Mouse (Mus musculus): ENCODE results near the gene Olfr1504.
"Not testable (repeated sequence)": the region's sequence is repeated elsewhere in the genome, so short reads cannot be mapped to it uniquely, and the experiment has no call there.

Olfr1504 gene

DNA sequence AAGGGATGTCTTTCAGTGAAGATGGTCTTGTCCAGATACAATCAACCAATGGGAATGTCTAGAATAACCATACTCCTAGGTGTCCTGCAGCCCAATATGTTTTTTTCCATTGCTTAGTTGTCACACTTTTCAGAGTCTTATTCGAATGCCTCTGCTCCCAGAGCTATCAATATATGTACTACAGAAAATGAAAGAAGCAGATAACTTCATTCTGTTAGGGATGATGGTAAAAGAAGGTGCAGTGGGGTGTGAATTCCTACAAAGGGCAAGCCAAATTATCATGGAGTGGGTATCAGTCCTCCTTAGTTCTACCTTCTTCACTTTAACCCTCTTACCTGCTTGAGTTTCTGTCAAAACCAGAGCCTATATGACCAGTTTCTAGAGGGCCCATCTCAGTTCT, at the start of gene Olfr1504:
Olfr1504 (minus strand) TSS at position 101 of the 400 bp plus-strand sequence.
- DNase-seq: no peak

DNA sequence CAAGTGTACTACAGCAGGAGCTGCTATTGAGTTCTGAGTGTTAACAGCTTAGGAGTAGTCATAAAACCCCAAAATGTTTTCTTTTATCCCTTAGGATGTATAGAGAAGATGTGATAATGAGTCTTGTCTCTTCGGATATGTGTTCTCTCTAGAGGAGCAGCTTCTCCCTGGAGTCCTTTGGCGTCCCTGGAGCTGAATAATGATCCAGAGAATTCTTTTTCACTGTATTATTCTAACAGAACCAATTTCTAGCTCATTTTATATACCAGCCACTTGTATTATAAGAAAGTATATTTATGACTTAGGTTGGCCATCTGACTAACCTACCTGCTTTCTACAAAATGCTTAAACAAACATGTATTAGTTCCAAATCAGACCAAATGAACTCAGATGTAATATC, 15.5 kb upstream of the Olfr1504 start, which contains the start of gene Olfr1505:
Olfr1505 (plus strand) TSS at position 301 of the 400 bp plus-strand sequence.
- no peak for DNase-seq

DNA sequence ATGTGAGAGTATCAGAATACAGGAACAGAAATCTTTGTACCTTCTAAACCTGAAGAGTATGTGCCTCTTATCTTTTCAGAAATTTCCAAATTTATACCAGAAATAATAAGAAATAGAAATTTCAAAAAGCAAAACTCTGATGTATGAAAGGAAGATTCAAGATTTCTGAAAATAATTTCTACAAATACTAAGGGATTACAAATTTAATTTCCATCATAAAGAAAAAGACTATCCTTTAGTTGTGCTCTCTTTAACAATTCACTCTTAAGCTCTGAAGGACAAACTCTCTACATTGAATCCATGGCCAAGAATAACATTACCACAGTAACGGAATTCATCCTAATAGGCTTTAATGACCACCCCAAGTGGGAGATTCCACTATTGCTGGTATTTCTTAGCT, 36.2 kb downstream of the Olfr1504 start, which contains the start of gene Olfr1502:
Olfr1502 (plus strand) TSS at position 301 of the 400 bp plus-strand sequence.
- DNase-seq: no peak

DNA sequence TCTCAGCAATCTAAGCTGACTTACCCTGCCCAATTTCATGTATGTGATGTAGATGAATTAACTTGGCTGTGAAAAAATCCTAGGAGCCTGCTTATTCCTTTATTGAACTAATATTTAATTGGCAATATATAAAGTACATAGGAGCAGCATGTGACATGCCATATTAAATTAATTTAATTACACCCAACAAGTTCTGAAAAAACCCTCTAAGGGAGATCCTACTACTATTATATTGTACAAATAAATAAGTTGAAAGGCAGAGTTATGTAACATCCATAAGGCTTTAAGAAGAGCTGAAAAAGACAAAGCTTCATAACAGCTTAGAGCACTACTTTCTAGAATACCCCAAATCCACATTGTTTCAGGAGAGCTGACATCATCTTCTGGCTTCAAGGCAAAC, 47.1 kb downstream of the Olfr1504 start, which contains the start of gene Olfr1501:
Olfr1501 (minus strand) TSS at position 101 of the 400 bp plus-strand sequence.
- not testable (repeated sequence) for DNase-seq
